Mouse (Mus musculus): Measurements from ENCODE around the gene Tnr. TPM values are rescaled to one million over a fixed set of nuclear protein-coding genes. Genes with fewer than 3 reads are reported as not detected.

The Tnr gene
- polyA plus RNA-seq, 1 experiment from 2014 or later: 0.49 TPM

DNA sequence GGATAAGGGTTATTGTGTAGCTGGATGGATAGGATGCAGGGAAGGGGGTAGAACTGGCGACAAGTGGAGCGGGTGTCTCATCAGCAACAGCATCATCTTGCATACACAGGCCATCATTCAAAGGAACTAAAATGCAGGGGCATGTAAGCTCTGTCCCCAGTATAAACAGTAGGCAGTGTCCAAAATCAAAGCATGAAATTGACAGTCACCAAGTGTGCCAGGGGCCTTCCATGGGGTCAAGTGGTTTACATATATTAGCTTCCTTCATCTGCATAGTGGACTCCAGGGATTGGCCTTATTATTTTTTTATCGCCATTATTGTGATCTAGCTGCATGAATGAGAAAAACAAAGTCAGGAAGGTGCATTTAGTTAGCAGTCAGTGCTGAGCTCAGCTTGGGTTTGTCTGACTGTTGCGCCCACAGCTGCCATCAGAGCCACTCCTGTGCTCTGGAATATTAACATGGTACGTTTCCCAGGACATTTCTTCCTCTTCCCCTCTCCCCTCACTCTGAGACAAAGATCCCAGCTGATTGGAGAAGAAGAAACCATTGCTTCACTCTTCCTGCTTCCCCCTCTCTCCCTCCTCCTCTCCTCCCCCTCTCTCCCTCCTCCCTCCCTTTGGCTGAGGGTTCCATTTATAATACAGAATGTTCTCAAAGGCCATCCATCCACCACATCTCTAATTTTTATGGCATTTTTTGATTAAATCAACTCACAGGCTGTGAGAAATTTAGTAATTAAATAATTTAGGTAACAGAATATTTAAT is 106.4 kb downstream of the Tnr start:
- no peaks in the 10 kb centered on the region for H3K36me3 ChIP-seq (ENCODE audit: control insufficient read depth, insufficient read depth, low read length)
- H3K4me2 ChIP-seq (replicated peaks; ENCODE audit: low read depth, low read length): no peak overlapping the region
- H3K4me3 ChIP-seq (ENCODE audit: low read depth, low read length): no peak overlapping the region
- WGBS: 70% methylated on average over 5 of the region's 5 CpGs
- ATAC-seq (ENCODE audit: low FRiP score) (peak; percentile 59), DNase-seq (ENCODE audit: low spot score) (no peak)
- no peak overlapping the region for H3K9ac ChIP-seq (ENCODE audit: low read depth, low read length)
- no peaks in the 10 kb centered on the region for H3K9me3 ChIP-seq (ENCODE audit: control insufficient read depth, low read length)
- no peaks in the 10 kb centered on the region for H3K27me3 ChIP-seq (ENCODE audit: control insufficient read depth, insufficient read depth, low read length)
- no peaks in the 10 kb centered on the region for H3K4me1 ChIP-seq (replicated peaks; ENCODE audit: control insufficient read depth, insufficient read depth, low read length)
- no peak overlapping the region for H3K27ac ChIP-seq (ENCODE audit: low read depth, low read length)

DNA sequence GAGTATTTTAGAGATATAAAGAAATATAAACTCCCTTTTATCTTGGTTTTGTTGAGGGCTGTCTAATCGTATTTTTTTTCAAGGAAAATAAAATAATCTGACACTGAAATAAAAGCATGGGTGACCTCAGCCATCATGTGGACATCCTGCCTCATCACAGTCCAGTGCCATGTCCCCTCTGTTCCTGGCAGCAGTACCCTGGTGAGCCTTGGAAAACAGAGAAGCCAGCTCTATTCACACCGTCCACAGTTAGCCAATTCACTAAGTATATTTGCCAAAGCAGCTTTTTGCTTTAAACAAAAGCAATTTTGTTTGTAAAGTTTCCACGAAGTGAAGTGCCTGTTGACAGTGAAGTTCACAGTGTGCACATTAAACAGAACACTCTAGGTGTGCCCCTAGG is 109.0 kb downstream of the Tnr start:
- H3K4me1 ChIP-seq (replicated peaks; ENCODE audit: control insufficient read depth, insufficient read depth, low read length): no peaks in the 10 kb centered on the region
- DNase-seq (ENCODE audit: low spot score): no peak
- H3K27ac ChIP-seq (ENCODE audit: low read depth, low read length): no peak overlapping the region
- no peak overlapping the region for H3K4me3 ChIP-seq (ENCODE audit: low read depth, low read length)
- H3K9ac ChIP-seq (ENCODE audit: low read depth, low read length): no peak overlapping the region
- no peaks in the 10 kb centered on the region for H3K27me3 ChIP-seq (ENCODE audit: control insufficient read depth, insufficient read depth, low read length)
- no peak overlapping the region for H3K4me2 ChIP-seq (replicated peaks; ENCODE audit: low read depth, low read length)
- WGBS: 75% methylated on average over 3 of the region's 3 CpGs
- H3K9me3 ChIP-seq (ENCODE audit: control insufficient read depth, low read length): no peaks in the 10 kb centered on the region
- ATAC-seq (ENCODE audit: low FRiP score): no peak
- H3K36me3 ChIP-seq (ENCODE audit: control insufficient read depth, insufficient read depth, low read length): no peaks in the 10 kb centered on the region

DNA sequence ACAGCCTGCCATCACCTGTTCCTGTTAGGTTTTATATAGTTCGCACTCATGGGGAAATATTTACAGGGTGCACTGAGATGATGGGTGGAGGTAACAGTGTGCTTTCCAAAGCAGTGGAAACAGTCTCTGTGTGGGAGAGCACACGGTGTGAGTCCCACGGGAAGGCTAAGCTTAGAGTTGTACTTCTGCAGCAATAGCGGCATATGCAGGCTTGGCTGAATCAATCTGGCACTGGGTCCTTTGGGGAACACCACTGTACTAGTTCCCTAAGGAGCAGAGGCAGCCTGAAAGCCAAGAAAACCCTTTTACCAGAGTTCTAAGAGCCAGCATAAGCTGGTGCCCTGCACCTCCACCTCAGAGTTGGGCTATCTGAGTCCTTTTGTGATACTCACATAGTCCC is 115.8 kb downstream of the Tnr start:
- Histone ChIP-seq H3K36me3 (ENCODE audit: control insufficient read depth, insufficient read depth, low read length) (no peaks in the 10 kb centered on the region), H3K4me1 (replicated peaks; ENCODE audit: control insufficient read depth, insufficient read depth, low read length) (no peaks in the 10 kb centered on the region), H3K9ac (ENCODE audit: low read depth, low read length) (no peak overlapping the region), H3K27me3 (ENCODE audit: control insufficient read depth, insufficient read depth, low read length) (no peaks in the 10 kb centered on the region), H3K4me3 (ENCODE audit: low read depth, low read length) (no peak overlapping the region), H3K4me2 (replicated peaks; ENCODE audit: low read depth, low read length) (no peak overlapping the region), H3K9me3 (ENCODE audit: control insufficient read depth, low read length) (no peaks in the 10 kb centered on the region), H3K27ac (ENCODE audit: low read depth, low read length) (no peak overlapping the region)
- DNase-seq (ENCODE audit: low spot score) (no peak), ATAC-seq (ENCODE audit: low FRiP score) (no peak)
- 88% methylated on average over 4 of the region's 4 CpGs for WGBS

DNA sequence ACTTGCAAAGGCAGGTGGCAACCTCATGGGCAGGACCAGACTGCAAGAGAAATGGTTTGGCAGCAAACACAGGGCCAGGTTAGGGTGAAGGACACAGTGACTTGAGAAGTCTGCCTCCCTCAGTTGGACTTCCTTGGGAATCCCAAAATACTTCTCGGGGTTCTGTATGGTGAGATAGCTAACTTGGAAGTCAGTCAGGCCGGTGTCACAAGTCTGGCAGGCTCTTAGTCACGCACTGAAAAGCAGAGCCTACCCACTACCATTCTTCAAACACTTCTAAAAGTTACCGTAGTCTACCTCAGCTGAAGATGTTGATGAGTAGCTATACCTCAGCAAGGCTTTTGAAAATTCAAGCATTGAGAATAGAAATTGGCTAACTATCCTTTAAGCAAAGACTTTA is 122.2 kb downstream of the Tnr start:
- Histone ChIP-seq H3K4me2 (replicated peaks; ENCODE audit: low read depth, low read length) (no peak overlapping the region), H3K27me3 (ENCODE audit: control insufficient read depth, insufficient read depth, low read length) (no peaks in the 10 kb centered on the region), H3K9ac (ENCODE audit: low read depth, low read length) (no peak overlapping the region), H3K9me3 (ENCODE audit: control insufficient read depth, low read length) (no peaks in the 10 kb centered on the region), H3K4me3 (ENCODE audit: low read depth, low read length) (no peak overlapping the region), H3K4me1 (replicated peaks; ENCODE audit: control insufficient read depth, insufficient read depth, low read length) (no peaks in the 10 kb centered on the region), H3K27ac (ENCODE audit: low read depth, low read length) (no peak overlapping the region), H3K36me3 (ENCODE audit: control insufficient read depth, insufficient read depth, low read length) (no peaks in the 10 kb centered on the region)
- 94% methylated on average over 4 of the region's 4 CpGs for WGBS
- DNase-seq (ENCODE audit: low spot score) (no peak), ATAC-seq (ENCODE audit: low FRiP score) (no peak)

DNA sequence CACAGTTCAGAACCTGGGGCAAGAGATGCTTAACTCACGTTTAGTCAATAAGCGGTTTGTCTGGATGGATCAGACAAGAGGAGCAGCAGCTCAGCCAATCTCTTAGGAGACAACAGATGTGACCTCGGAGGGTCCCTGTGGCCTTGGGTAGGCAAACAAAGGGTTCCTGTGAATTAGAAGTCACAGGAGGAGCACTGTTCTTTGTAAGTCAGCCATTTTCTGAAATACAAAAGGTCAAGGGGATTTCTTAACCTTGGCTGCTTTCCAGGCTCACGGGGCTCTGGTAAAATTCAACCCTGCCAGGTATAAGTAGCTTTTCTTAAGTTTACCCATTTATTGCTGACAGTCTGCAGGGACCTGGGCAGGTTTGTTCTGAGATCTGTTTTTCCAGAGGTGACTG is 126.9 kb downstream of the Tnr start:
- Histone ChIP-seq H3K9ac (ENCODE audit: low read depth, low read length) (no peak overlapping the region), H3K9me3 (ENCODE audit: control insufficient read depth, low read length) (no peaks in the 10 kb centered on the region), H3K4me1 (replicated peaks; ENCODE audit: control insufficient read depth, insufficient read depth, low read length) (no peaks in the 10 kb centered on the region), H3K36me3 (ENCODE audit: control insufficient read depth, insufficient read depth, low read length) (no peaks in the 10 kb centered on the region), H3K27ac (ENCODE audit: low read depth, low read length) (no peak overlapping the region), H3K4me3 (ENCODE audit: low read depth, low read length) (no peak overlapping the region), H3K4me2 (replicated peaks; ENCODE audit: low read depth, low read length) (no peak overlapping the region), H3K27me3 (ENCODE audit: control insufficient read depth, insufficient read depth, low read length) (no peaks in the 10 kb centered on the region)
- peak; percentile 29 for DNase-seq (ENCODE audit: low spot score)
- 9% methylated on average over 4 of the region's 4 CpGs for WGBS
- ATAC-seq (ENCODE audit: low FRiP score): 0 out of 2 replicates have a peak, but pooled peaks have one; percentile 38

DNA sequence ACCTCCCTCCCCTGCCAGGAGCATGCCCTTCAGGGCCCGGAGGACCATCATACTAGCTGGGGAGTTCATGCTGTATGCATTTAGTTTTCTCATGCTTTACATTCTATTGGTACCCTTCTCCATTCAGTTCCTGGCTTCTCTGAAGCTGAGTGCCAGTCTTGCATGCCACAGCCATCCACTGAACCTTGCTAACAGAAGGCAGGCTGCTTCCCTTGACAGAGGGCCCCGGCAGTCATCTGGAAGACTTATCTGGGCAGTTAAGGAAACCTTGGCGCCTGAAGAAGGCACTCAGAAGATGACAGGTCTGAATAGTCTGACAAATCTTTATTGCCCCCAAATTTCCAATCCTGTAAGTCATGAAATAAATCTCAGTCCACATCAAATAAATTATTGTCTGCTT is 131.7 kb downstream of the Tnr start:
- H3K36me3 ChIP-seq (ENCODE audit: control insufficient read depth, insufficient read depth, low read length): no peaks in the 10 kb centered on the region
- no peak for ATAC-seq (ENCODE audit: low FRiP score)
- no peak overlapping the region for H3K4me2 ChIP-seq (replicated peaks; ENCODE audit: low read depth, low read length)
- H3K9me3 ChIP-seq (ENCODE audit: control insufficient read depth, low read length): no peaks in the 10 kb centered on the region
- DNase-seq (ENCODE audit: low spot score): no peak
- H3K27ac ChIP-seq (ENCODE audit: low read depth, low read length): no peak overlapping the region
- H3K9ac ChIP-seq (ENCODE audit: low read depth, low read length): no peak overlapping the region
- 76% methylated on average over 3 of the region's 3 CpGs for WGBS
- no peaks in the 10 kb centered on the region for H3K27me3 ChIP-seq (ENCODE audit: control insufficient read depth, insufficient read depth, low read length)
- no peaks in the 10 kb centered on the region for H3K4me1 ChIP-seq (replicated peaks; ENCODE audit: control insufficient read depth, insufficient read depth, low read length)
- no peak overlapping the region for H3K4me3 ChIP-seq (ENCODE audit: low read depth, low read length)

DNA sequence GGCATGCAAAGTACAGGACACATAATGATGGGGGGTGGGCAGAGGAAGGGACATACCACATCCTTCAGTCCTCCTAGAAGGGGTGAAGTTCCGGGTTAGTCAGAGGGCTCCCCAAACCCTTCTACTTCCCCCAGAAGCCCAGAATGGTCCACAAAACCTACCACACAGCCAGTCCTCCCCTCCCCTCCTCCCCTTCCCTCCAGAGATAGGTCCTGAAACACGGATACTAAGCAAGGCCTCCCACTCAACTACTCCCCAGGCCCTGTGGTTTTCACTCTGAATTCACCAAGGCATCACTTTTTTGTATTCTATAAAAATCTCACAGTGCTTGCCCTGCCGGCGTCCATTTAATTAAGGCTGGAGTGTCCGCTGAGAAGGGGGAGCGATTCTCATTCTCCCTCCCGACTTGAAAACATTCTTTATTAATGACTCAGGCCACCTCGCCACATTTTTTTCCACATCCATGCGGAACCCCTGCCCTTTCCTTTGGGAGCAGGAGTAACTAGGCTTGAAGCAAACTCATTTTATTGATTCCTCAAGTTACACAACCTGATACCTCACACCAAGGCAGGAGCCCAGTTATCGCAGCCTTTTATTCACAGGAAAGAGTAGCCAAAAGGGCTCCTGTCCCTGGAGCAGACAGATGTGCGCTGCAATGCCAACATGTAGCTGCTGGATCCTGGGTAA is 134.4 kb downstream of the Tnr start:
- H3K27ac ChIP-seq (ENCODE audit: low read depth, low read length): 0 out of 2 replicates have a peak overlapping the region, but pooled peaks have one; percentile 2
- no peaks in the 10 kb centered on the region for H3K36me3 ChIP-seq (ENCODE audit: control insufficient read depth, insufficient read depth, low read length)
- ATAC-seq (ENCODE audit: low FRiP score) (no peak), DNase-seq (ENCODE audit: low spot score) (no peak)
- no peak overlapping the region for H3K9ac ChIP-seq (ENCODE audit: low read depth, low read length)
- no peak overlapping the region for H3K4me3 ChIP-seq (ENCODE audit: low read depth, low read length)
- no peaks in the 10 kb centered on the region for H3K4me1 ChIP-seq (replicated peaks; ENCODE audit: control insufficient read depth, insufficient read depth, low read length)
- no peaks in the 10 kb centered on the region for H3K27me3 ChIP-seq (ENCODE audit: control insufficient read depth, insufficient read depth, low read length)
- no peaks in the 10 kb centered on the region for H3K9me3 ChIP-seq (ENCODE audit: control insufficient read depth, low read length)
- no peak overlapping the region for H3K4me2 ChIP-seq (replicated peaks; ENCODE audit: low read depth, low read length)
- WGBS: 43% methylated on average over 11 of the region's 11 CpGs

DNA sequence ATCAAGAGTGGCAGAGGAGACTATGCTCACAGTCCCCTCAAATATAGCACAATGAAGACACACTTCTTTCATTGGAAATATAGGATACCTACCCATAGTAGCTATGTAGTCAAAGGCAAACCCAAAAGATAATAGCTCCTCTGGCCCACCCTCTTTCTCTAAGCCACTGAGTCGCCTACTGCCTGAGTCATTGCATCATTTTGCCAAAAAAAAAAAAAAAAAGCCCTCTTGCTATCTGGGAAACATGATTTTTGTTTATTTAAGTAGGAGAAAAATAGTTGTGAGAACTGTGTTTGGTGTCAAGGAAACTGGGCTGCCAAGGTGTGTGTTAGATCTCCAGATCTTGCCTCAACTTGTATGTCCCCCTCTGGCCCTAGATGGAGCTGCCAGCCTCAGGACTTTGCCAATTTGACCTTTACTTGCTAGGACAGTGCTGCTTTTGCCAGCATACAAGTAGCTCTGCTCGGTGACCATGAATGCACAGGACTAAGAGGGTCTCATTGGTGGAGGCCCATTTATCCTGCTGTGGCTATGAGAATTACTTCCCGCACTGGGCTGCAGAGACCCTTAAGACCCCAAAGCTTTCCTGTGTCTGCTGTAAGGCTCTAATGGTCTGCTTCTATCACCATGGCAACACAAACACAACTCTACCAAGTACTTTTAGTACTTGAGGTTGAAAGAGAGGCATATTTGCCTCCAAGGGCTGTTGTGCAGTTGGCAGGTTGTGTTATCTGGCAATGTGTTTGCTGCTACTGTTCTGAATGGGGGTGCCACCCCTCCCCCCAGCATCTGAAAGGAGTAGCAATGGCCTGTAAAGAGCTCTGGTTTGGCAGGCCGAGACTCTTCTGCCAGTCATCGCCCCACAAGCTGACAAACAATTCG is 137.3 kb downstream of the Tnr start:
- DNase-seq (ENCODE audit: low spot score): no peak
- H3K9ac ChIP-seq (ENCODE audit: low read depth, low read length): no peak overlapping the region
- H3K27ac ChIP-seq (ENCODE audit: low read depth, low read length): no peak overlapping the region
- no peak overlapping the region for H3K4me3 ChIP-seq (ENCODE audit: low read depth, low read length)
- no peaks in the 10 kb centered on the region for H3K4me1 ChIP-seq (replicated peaks; ENCODE audit: control insufficient read depth, insufficient read depth, low read length)
- no peaks in the 10 kb centered on the region for H3K9me3 ChIP-seq (ENCODE audit: control insufficient read depth, low read length)
- no peaks in the 10 kb centered on the region for H3K27me3 ChIP-seq (ENCODE audit: control insufficient read depth, insufficient read depth, low read length)
- ATAC-seq (ENCODE audit: low FRiP score): no peak
- no peaks in the 10 kb centered on the region for H3K36me3 ChIP-seq (ENCODE audit: control insufficient read depth, insufficient read depth, low read length)
- WGBS: 62% methylated on average over 6 of the region's 6 CpGs
- no peak overlapping the region for H3K4me2 ChIP-seq (replicated peaks; ENCODE audit: low read depth, low read length)
